Mouse (Mus musculus) G1E (cell line): ENCODE measurements around the gene Sys1. TPM values are rescaled to one million over a fixed set of nuclear protein-coding genes. Genes with fewer than 3 reads are reported as not detected.

Experiments used
- ATAC-seq: 2 replicates; pipeline ENCODE4 v1.8.0; 2016; ENCODE audit warnings: mild to moderate bottlenecking; ENCODE audit not compliant: insufficient number of reproducible peaks, poor library complexity, low FRiP score, severe bottlenecking; ENCODE audit errors: extremely low read depth
- DNase-seq: peaks from one replicate; pipeline ENCODE4 v3.0.0; 2012; ENCODE audit warnings: low spot score
- H3K27me3 ChIP-seq: 2 replicates; pipeline ENCODE4 v1.6.1; 2012; ENCODE audit warnings: mild to moderate bottlenecking, low read length, inconsistent platforms; ENCODE audit not compliant: insufficient read depth
- H3K36me3 ChIP-seq: replicated peaks from 2 replicates; pipeline ENCODE3; 2012; ENCODE audit warnings: mild to moderate bottlenecking, inconsistent platforms
- H3K4me1 ChIP-seq: 2 replicates; pipeline ENCODE4 v1.6.1; 2012; ENCODE audit warnings: low read depth, low read length, inconsistent platforms, mixed read lengths; ENCODE audit not compliant: insufficient read depth
- H3K4me3 ChIP-seq: 2 replicates; pipeline ENCODE4 v1.5.1; 2012; ENCODE audit warnings: low read depth, mild to moderate bottlenecking, inconsistent platforms, low read length, moderate library complexity, mixed read lengths
- H3K9me3 ChIP-seq: replicated peaks from 2 replicates; pipeline ENCODE4 v1.6.1; 2012; ENCODE audit warnings: inconsistent platforms
- CTCF ChIP-seq: IDR thresholded peaks from 2 replicates; pipeline ENCODE4 v1.5.1; 2012; ENCODE audit warnings: low read depth, low read length, inconsistent platforms, mixed read lengths
- GATA1 ChIP-seq: IDR thresholded peaks from 2 replicates; pipeline ENCODE4 v1.6.1; 2012; ENCODE audit warnings: borderline replicate concordance, low read length, inconsistent platforms, mixed read lengths
- GATA2 ChIP-seq: IDR thresholded peaks from 2 replicates; pipeline ENCODE4 v1.6.1; 2012; ENCODE audit warnings: low read depth, low read length, inconsistent platforms, borderline replicate concordance
- POLR2AphosphoS5 ChIP-seq: IDR thresholded peaks from 2 replicates; pipeline ENCODE4 v1.6.1; 2012; ENCODE audit warnings: low read depth, low read length, inconsistent platforms; ENCODE audit not compliant: insufficient replicate concordance
- TAL1 ChIP-seq: conservative IDR thresholded peaks from 2 replicates; pipeline ENCODE4 v1.6.1; 2012; ENCODE audit warnings: low read depth, low read length, inconsistent platforms, mixed read lengths
- polyA plus RNA-seq: library from polyadenylated mRNA; stranded (reverse); fragments of >175 nt; gene quantifications from 2 replicates; pipeline ENCODE4 v1.2.3, GENCODE M21; 2012
- total RNA-seq, 2 experiments: library from RNA; stranded (forward) in 1 of 2; stranded (reverse) in 1 of 2; fragments of 200-1000 nt in 1 of 2; fragments of >200 nt in 1 of 2; fragmentation: Nextera tagmentation in 1 of 2; gene quantifications; 2 replicates each; pipeline ENCODE4 v1.2.3; 2014 to 2017

Sys1 gene
- total and polyA plus RNA-seq, 3 experiments, result 37.0 to 142 (median 50.6) TPM

DNA sequence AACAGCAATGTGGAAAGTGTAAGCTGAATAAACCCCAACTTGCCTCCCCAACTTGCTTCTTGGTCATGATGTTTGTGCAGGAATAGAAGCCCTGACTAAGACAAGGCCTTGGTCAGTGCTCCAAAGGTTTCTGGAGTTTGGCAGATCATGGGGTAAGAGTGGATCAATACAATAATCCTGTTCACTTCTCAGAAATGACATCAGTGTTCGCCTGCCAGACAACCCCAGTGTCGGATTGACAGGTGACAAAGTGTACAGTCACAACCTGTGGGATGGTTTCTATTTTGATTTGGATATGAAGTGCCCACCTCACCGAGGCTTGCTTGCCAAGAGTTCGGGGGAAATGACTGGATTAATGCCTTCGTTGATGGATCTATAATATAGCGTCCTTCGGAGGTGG is 35.5 kb upstream of the Sys1 start:
- TF ChIP-seq TAL1, result no peak
- TF ChIP-seq CTCF, result no peak
- no peak for TF ChIP-seq GATA2
- TF ChIP-seq POLR2AphosphoS5, result no peak
- TF ChIP-seq GATA1, result no peak
- no peaks in the 10 kb centered on the region for H3K36me3 ChIP-seq
- H3K27me3 ChIP-seq, result no peaks in the 10 kb centered on the region
- DNase-seq (no peak), ATAC-seq (no peak)
- H3K4me3 ChIP-seq, result no peak overlapping the region
- no peaks in the 10 kb centered on the region for H3K4me1 ChIP-seq
- no peaks in the 10 kb centered on the region for H3K9me3 ChIP-seq

DNA sequence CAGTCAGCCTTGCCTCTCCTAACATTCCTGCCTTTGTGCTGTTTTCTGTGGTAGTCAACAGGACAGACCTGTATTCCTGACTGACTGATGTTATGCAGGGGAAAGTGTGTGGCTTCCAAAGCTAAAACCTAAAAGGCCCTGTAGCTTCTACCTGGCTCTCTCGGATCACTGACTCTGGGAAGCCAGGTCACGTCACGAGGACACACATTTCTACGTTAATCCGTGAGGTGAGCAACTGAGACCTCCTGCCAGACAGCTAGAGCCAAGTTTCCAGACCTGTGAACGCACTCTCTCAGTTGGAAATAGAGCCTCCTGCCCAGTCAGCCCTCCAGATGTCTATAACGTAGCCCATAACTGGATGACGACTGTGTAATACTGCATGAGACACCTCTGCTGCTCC is 34.8 kb upstream of the Sys1 start:
- Histone ChIP-seq H3K36me3 (no peaks in the 10 kb centered on the region), H3K27me3 (no peaks in the 10 kb centered on the region), H3K4me1 (no peaks in the 10 kb centered on the region), H3K9me3 (no peaks in the 10 kb centered on the region), H3K4me3 (no peak overlapping the region)
- no peak for DNase-seq
- TF ChIP-seq TAL1 (no peak), GATA2 (no peak), CTCF (no peak), GATA1 (no peak), POLR2AphosphoS5 (no peak)
- ATAC-seq, result no peak

- DNase-seq (no peak), ATAC-seq (no peak)
- no peak for TF ChIP-seq POLR2AphosphoS5
- no peaks in the 10 kb centered on the region for H3K36me3 ChIP-seq
- H3K9me3 ChIP-seq, result no peaks in the 10 kb centered on the region
- no peak overlapping the region for H3K4me3 ChIP-seq
- no peaks in the 10 kb centered on the region for H3K27me3 ChIP-seq
- H3K4me1 ChIP-seq, result no peaks in the 10 kb centered on the region
Observed at GRCm38 (mm10) chr2:164422675-164423393, 33.9 kb upstream of the Sys1 start.

DNA sequence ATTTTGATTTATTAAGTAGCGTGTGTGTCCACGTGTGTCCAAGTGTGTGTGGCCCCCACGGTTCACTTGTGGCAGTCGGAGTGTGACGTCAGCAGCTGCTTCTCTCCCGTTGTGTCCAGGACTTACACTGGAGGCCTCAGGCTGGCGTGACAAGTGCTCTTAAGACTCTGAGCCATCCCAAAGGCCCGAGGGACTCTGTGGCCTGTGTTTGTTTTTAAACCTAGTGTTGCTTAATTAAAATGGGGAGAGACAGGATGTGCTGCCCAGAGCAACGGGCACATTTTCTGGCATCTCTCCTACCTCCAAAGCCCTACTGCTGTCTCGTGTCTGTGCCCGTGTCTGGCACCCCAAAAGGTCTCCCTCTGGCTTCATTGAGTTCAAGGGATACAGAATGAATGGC is 33.3 kb upstream of the Sys1 start:
- no peaks in the 10 kb centered on the region for H3K27me3 ChIP-seq
- ATAC-seq (no peak), DNase-seq (no peak)

GRCm38 (mm10) chr2:164424406-164424805 is 32.4 kb upstream of the Sys1 start:
- no peaks in the 10 kb centered on the region for H3K4me1 ChIP-seq
- TF ChIP-seq TAL1 (no peak), GATA1 (no peak), POLR2AphosphoS5 (no peak), GATA2 (no peak), CTCF (no peak)
- peaks cover 2% of the 10 kb centered on the region; the same call in 1 of the 2 replicates for H3K27me3 ChIP-seq
- no peaks in the 10 kb centered on the region for H3K36me3 ChIP-seq
- H3K9me3 ChIP-seq, result no peaks in the 10 kb centered on the region
- ATAC-seq (no peak), DNase-seq (no peak)
- no peak overlapping the region for H3K4me3 ChIP-seq

More for the DNA sequence above, 33.3 kb upstream of the Sys1 start:
- Histone ChIP-seq H3K36me3 (no peaks in the 10 kb centered on the region), H3K9me3 (no peaks in the 10 kb centered on the region), H3K4me1 (no peaks in the 10 kb centered on the region), H3K4me3 (no peak overlapping the region)
- no peak for TF ChIP-seq POLR2AphosphoS5

DNA sequence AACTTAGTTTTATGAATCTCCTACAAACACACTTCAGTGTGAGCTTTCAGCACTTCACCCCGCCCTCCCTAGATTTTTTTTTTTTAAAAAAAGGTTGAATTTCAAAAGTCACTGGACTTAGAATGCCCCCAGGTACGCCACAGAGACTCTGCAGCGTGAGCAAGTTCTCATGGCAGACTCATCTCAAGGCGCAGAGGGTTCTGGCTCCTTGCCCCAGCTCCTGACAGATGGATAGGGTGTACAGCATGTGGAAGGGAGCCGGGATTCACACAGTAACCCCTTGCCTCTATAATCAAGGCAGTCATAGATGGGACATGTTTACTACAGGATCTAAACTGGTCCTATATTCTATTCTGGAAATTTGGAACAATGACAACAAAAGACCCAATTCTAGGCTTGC is 31.4 kb upstream of the Sys1 start:
- Histone ChIP-seq H3K9me3 (no peaks in the 10 kb centered on the region), H3K36me3 (no peaks in the 10 kb centered on the region), H3K27me3 (peaks cover 2% of the 10 kb centered on the region; the same call in 1 of the 2 replicates), H3K4me3 (no peak overlapping the region), H3K4me1 (no peaks in the 10 kb centered on the region)
- TF ChIP-seq TAL1 (no peak), GATA2 (no peak), POLR2AphosphoS5 (no peak), GATA1 (no peak), CTCF (no peak)
- DNase-seq, result no peak
- no peak for ATAC-seq

- Histone ChIP-seq H3K36me3 (no peaks in the 10 kb centered on the region), H3K27me3 (peaks cover 2% of the 10 kb centered on the region; the same call in 1 of the 2 replicates), H3K9me3 (no peaks in the 10 kb centered on the region), H3K4me3 (no peak overlapping the region), H3K4me1 (no peaks in the 10 kb centered on the region)
- TF ChIP-seq GATA1, result no peak
- TF ChIP-seq CTCF, result no peak
- no peak for TF ChIP-seq TAL1
- TF ChIP-seq GATA2, result no peak
- TF ChIP-seq POLR2AphosphoS5, result no peak
- DNase-seq, result no peak
- no peak for ATAC-seq
Observed at GRCm38 (mm10) chr2:164426121-164426520, 30.6 kb upstream of the Sys1 start.
